Mouse (Mus musculus) colon, adult 2 months (tissue): ENCODE data around the gene Sult1a1. TPM values are rescaled to one million over a fixed set of nuclear protein-coding genes. Genes with fewer than 3 reads are reported as not detected.

Source experiments
- polyA plus RNA-seq: library from polyadenylated mRNA; depleted of rRNA; stranded (reverse); fragments of >200 nt; gene quantifications from 2 replicates; pipeline ENCODE4 v1.2.3, GENCODE M21; 2012; rRNA removed

The Sult1a1 gene
- 267 and 274 TPM in 2 replicates for polyA plus RNA-seq

GRCm38 (mm10) chr7:126676207-126676606, at the start of gene Sult1a1:
TSS of gene Sult1a1 (minus strand) at chr7:126676432.

GRCm38 (mm10) chr7:126707442-126708174, 31.4 kb upstream of the Sult1a1 start, which contains the start of gene Coro1a:
TSS of gene Coro1a (minus strand) at chr7:126707787.

GRCm38 (mm10) chr7:126695631-126696207, 19.5 kb upstream of the Sult1a1 start, which contains the start of gene Slx1b:
TSS of gene Slx1b (minus strand) at chr7:126695784.

GRCm38 (mm10) chr7:126695210-126695611, 19.0 kb upstream of the Sult1a1 start, which contains the start of gene Bola2:
TSS of gene Bola2 (plus strand) at chr7:126695401.

GRCm38 (mm10) chr7:126649231-126650051, 26.8 kb downstream of the Sult1a1 start, which contains the start of gene Sgf29:
TSS of gene Sgf29 (plus strand) at chr7:126649309.

GRCm38 (mm10) chr7:126630824-126631518, 45.3 kb downstream of the Sult1a1 start, which contains the start of gene Nupr1:
TSS of gene Nupr1 (minus strand) at chr7:126630861.

Other genes with a start within 250 kb of the Sult1a1 start
- 35.6 and 37.0 TPM in 2 replicates for gene Rabep2, start 247.7 kb downstream of the Sult1a1 start, polyA plus RNA-seq
- 0.32 TPM in 1 of 2 replicates, not detected in the other for gene Atp2a1, start 213.3 kb downstream of the Sult1a1 start, polyA plus RNA-seq
- gene Sh2b1, start 201.0 kb downstream of the Sult1a1 start, polyA plus RNA-seq = 60.3 and 67.9 TPM in 2 replicates
- gene Tufm, start 189.1 kb downstream of the Sult1a1 start, polyA plus RNA-seq = 145 and 155 TPM in 2 replicates
- 213 and 246 TPM in 2 replicates for gene Atxn2l, start 173.0 kb downstream of the Sult1a1 start, polyA plus RNA-seq
- gene Eif3c, start 110.0 kb downstream of the Sult1a1 start, polyA plus RNA-seq = 88.8 and 109 TPM in 2 replicates
- gene Apobr, start 91.5 kb downstream of the Sult1a1 start, polyA plus RNA-seq = 2.0 and 2.6 TPM in 2 replicates
- 87.2 and 116 TPM in 2 replicates for gene Cln3, start 90.6 kb downstream of the Sult1a1 start, polyA plus RNA-seq
- 0.15 TPM in 1 of 2 replicates, not detected in the other for gene Il27, start 81.5 kb downstream of the Sult1a1 start, polyA plus RNA-seq
- 137 and 141 TPM in 2 replicates for gene Nupr1, start 45.6 kb downstream of the Sult1a1 start, polyA plus RNA-seq
- gene Sgf29, start 27.1 kb downstream of the Sult1a1 start, polyA plus RNA-seq = 61.1 and 76.7 TPM in 2 replicates
- 64.6 and 66.5 TPM in 2 replicates for gene Bola2, start 19.0 kb upstream of the Sult1a1 start, polyA plus RNA-seq
- 36.8 and 37.9 TPM in 2 replicates for gene Slx1b, start 19.4 kb upstream of the Sult1a1 start, polyA plus RNA-seq
- 84.8 and 89.6 TPM in 2 replicates for gene Coro1a, start 31.4 kb upstream of the Sult1a1 start, polyA plus RNA-seq
- gene Mapk3, start 83.2 kb upstream of the Sult1a1 start, polyA plus RNA-seq = 651 and 659 TPM in 2 replicates
- 9.4 and 26.3 TPM in 2 replicates for gene Gdpd3, start 89.9 kb upstream of the Sult1a1 start, polyA plus RNA-seq
- gene Ypel3, start 100.5 kb upstream of the Sult1a1 start, polyA plus RNA-seq = 414 and 445 TPM in 2 replicates
- gene Tbx6, start 105.1 kb upstream of the Sult1a1 start, polyA plus RNA-seq = 4.6 and 5.0 TPM in 2 replicates
- 190 and 210 TPM in 2 replicates for gene Ppp4c, start 116.1 kb upstream of the Sult1a1 start, polyA plus RNA-seq
- 2.6 and 3.6 TPM in 2 replicates for gene Fam57b, start 121.2 kb upstream of the Sult1a1 start, polyA plus RNA-seq
- gene 4930451I11Rik, start 155.2 kb upstream of the Sult1a1 start, polyA plus RNA-seq = not detected in 2 replicates
- gene Doc2a, start 171.0 kb upstream of the Sult1a1 start, polyA plus RNA-seq = not detected in 2 replicates
- gene Hirip3, start 185.5 kb upstream of the Sult1a1 start, polyA plus RNA-seq = 6.8 and 9.7 TPM in 2 replicates
- gene Ino80e, start 185.9 kb upstream of the Sult1a1 start, polyA plus RNA-seq = 53.1 and 56.0 TPM in 2 replicates
- 99.3 and 107 TPM in 2 replicates for gene Taok2, start 208.3 kb upstream of the Sult1a1 start, polyA plus RNA-seq
- 109 and 125 TPM in 2 replicates for gene Tmem219, start 246.5 kb upstream of the Sult1a1 start, polyA plus RNA-seq